Mouse (Mus musculus): Measurements from ENCODE around the gene Baiap2.

Gene Baiap2

DNA sequence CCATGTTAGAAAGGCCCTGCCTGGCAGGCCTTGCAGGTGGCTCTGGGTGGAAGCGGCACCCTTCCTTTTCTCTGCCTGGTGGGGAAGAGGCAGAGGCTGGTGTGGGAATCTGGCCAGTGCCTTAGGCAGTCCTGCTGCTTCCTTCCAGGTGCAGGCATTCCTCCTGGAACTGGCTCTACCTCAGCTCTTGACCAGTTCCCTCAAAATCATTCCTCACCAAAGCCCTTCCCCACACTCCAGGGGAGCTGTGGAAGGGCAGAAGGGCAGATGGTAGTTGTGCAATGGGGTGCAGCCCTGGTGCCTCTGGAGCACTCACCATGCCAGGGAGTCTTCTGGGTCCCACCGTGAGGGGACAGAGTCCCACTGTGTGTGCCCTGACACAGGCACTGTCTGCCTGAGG lies 6.1 kb upstream of the Baiap2 start:
- Histone ChIP-seq H3K36me3 (ENCODE audit: insufficient read depth, low read length) (peaks cover 8% of the 10 kb centered on the region; the same call in 1 of the 2 replicates), H3K9me3 (ENCODE audit: low read length) (no peaks in the 10 kb centered on the region)
- TF ChIP-seq CTCF (conservative IDR thresholded peaks at IDR 0.05; ENCODE audit: low read length), result no peak
- TF ChIP-seq NANOG (IDR thresholded peaks at IDR 0.05; ENCODE audit: borderline replicate concordance, low read length), result no peak
- no peak for TF ChIP-seq POU5F1 (IDR thresholded peaks at IDR 0.05; ENCODE audit: borderline replicate concordance, low read length)

DNA sequence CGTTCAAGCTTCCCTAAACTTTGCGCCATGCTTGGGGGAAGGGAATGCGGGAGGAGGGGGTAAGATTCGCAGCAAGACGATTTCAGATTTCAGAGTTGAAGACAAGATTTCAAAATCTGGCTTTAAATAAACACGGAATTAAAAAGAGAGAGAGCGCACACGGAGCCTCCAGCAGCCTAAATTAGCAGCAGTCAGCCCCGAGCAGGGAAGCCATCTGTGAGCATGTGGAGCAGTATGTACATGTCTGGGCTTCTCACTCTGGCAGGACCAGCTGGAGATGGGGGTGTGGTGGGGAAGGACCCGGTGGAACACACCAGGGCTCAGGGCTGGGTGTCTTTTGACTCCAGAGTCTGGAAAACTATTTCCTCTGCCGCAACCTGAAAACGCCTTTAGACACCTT lies 5.3 kb upstream of the Baiap2 start:
- TF ChIP-seq CTCF (conservative IDR thresholded peaks at IDR 0.05; ENCODE audit: low read length) (no peak), NANOG (IDR thresholded peaks at IDR 0.05; ENCODE audit: borderline replicate concordance, low read length) (no peak), POU5F1 (IDR thresholded peaks at IDR 0.05; ENCODE audit: borderline replicate concordance, low read length) (no peak)
- peak overlapping the region; percentile 71 for H3K4me3 ChIP-seq (replicated peaks; ENCODE audit: low read length)
- H3K27me3 ChIP-seq (ENCODE audit: insufficient read depth, low read length), result peaks cover 10% of the 10 kb centered on the region

More for the DNA sequence above, 6.1 kb upstream of the Baiap2 start:
- peaks cover 100% of the 10 kb centered on the region for H3K4me1 ChIP-seq (replicated peaks; ENCODE audit: low read depth, low read length)
- peak overlapping the region; percentile 71 for H3K4me3 ChIP-seq (replicated peaks; ENCODE audit: low read length)
- H3K27me3 ChIP-seq (ENCODE audit: insufficient read depth, low read length), result peaks cover 10% of the 10 kb centered on the region

DNA sequence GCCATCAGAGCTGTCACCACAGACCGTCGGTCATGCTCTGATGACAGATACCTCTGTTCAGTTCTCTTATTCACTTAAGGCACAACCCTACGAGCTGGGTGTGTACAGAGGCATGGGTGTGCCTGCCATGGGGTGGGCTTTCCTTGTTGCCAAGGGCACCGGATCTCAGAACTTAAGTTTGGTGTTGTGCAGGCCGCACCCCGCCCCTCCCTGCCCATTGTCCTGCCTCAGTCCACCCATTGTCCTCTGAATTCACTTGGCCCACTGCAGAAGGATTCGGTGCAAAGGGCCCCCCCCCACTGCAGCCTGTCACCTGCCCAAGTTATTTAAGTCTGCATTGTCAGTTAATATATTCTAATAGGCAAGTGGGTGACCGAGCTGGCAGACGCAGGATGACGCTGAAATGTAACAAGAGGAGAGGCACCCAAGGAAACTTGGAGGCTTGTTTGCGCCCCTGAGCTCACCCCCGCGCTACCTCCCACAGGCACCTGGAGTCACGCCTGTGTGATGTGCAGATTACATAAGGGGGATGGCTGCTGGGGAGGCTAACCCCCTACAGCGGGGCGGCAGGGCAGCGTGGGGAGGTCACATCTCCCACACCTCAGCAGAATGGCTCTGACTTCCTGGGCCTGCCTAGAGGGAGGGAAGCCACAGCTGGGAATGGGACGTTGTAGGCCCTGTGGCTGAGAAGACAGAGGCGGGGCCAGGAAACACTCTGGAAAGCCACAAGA lies 4.6 kb upstream of the Baiap2 start:
- Histone ChIP-seq H3K36me3 (ENCODE audit: insufficient read depth, low read length) (peaks cover 8% of the 10 kb centered on the region; the same call in 1 of the 2 replicates), H3K4me1 (replicated peaks; ENCODE audit: low read depth, low read length) (peaks cover 92% of the 10 kb centered on the region), H3K27me3 (ENCODE audit: insufficient read depth, low read length) (peaks cover 10% of the 10 kb centered on the region), H3K4me3 (replicated peaks; ENCODE audit: low read length) (peak overlapping the region; percentile 71), H3K9me3 (ENCODE audit: low read length) (no peaks in the 10 kb centered on the region)
- TF ChIP-seq NANOG (IDR thresholded peaks at IDR 0.05; ENCODE audit: borderline replicate concordance, low read length), result no peak
- no peak for TF ChIP-seq POU5F1 (IDR thresholded peaks at IDR 0.05; ENCODE audit: borderline replicate concordance, low read length)
- TF ChIP-seq CTCF (conservative IDR thresholded peaks at IDR 0.05; ENCODE audit: low read length), result no peak

More for the DNA sequence above, 5.3 kb upstream of the Baiap2 start:
- Histone ChIP-seq H3K36me3 (ENCODE audit: insufficient read depth, low read length) (peaks cover 8% of the 10 kb centered on the region; the same call in 1 of the 2 replicates), H3K4me1 (replicated peaks; ENCODE audit: low read depth, low read length) (peaks cover 99% of the 10 kb centered on the region), H3K9me3 (ENCODE audit: low read length) (no peaks in the 10 kb centered on the region)

DNA sequence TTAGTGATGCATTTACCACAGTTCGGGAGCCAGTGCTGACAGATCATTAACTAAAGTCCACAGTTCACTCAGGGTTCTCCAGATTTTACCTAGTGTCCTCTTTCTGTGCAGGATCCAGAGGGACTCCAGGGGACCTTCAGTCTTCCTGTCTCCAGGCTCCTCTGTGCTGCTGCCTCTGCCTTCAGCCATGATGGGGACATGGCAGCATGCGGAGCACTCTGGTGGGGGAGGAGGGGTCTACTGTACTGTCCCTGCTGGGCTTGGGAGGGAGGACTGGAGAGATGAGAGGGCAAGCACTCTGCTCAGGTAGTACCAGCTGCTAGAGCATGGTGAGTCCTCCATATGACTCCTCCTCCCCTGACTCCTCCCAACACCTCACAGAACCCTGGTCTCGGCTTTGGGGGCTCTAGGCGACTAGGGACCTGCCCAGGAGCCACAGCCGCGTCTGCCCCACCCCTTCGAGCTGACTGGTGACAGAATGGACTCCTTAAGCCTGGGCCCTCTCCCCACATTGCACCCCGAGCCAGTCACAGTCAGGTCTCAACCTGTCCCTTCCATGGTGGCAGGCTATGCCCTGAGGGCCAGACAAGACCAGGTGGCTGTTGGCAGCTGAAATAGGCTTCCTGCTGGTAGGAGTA lies 3.4 kb upstream of the Baiap2 start:
- peak overlapping the region; percentile 71 for H3K4me3 ChIP-seq (replicated peaks; ENCODE audit: low read length)
- H3K4me1 ChIP-seq (replicated peaks; ENCODE audit: low read depth, low read length), result peaks cover 87% of the 10 kb centered on the region

DNA sequence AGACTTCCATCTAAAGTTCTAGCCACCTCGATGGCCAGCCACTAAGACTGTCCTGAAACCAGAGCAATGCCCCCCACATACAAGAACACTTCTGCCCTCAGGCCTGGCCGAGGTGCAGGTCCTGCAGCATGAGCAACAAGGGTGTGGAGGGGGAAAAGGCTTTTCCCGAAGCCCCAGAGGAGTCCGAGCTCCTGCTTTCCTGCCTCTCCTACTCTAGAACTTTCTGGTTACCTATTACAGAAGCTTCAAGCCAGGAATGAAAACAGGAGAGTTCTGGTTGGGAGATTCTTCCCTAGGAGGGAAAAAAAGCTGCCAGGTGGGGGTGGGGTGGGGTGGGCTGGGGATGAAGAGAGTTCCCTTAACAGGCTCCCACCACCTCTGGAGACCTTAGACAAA lies 2.9 kb upstream of the Baiap2 start:
- TF ChIP-seq NANOG (IDR thresholded peaks at IDR 0.05; ENCODE audit: borderline replicate concordance, low read length) (no peak), POU5F1 (IDR thresholded peaks at IDR 0.05; ENCODE audit: borderline replicate concordance, low read length) (no peak), CTCF (conservative IDR thresholded peaks at IDR 0.05; ENCODE audit: low read length) (no peak)
- Histone ChIP-seq H3K36me3 (ENCODE audit: insufficient read depth, low read length) (peaks cover 2% of the 10 kb centered on the region; the same call in 1 of the 2 replicates), H3K9me3 (ENCODE audit: low read length) (no peaks in the 10 kb centered on the region)

More for the DNA sequence above, 3.4 kb upstream of the Baiap2 start:
- Histone ChIP-seq H3K36me3 (ENCODE audit: insufficient read depth, low read length) (peaks cover 7% of the 10 kb centered on the region; the same call in 1 of the 2 replicates), H3K9me3 (ENCODE audit: low read length) (no peaks in the 10 kb centered on the region), H3K27me3 (ENCODE audit: insufficient read depth, low read length) (peaks cover 23% of the 10 kb centered on the region)
- TF ChIP-seq NANOG (IDR thresholded peaks at IDR 0.05; ENCODE audit: borderline replicate concordance, low read length), result no peak
- TF ChIP-seq CTCF (conservative IDR thresholded peaks at IDR 0.05; ENCODE audit: low read length), result no peak
- no peak for TF ChIP-seq POU5F1 (IDR thresholded peaks at IDR 0.05; ENCODE audit: borderline replicate concordance, low read length)

DNA sequence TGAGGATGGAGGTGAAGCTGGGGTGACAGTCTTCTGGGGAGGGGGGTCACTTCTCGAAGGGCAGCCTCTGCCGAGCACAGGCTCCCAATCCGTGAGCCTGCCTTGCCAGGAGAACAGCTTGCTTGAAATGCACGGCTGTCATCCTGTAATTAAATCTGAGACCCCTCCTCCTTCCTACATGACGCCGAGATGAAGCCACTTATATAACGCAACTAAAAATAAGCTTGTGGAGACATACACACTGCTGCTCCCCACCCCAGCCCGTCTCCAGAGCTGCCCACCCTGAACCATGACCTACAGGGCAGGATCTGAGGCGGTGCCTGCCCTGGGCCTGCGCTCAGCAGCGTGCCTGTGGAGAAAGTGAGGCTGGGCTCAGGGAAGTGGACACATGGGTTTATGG lies 2.4 kb upstream of the Baiap2 start:
- no peaks in the 10 kb centered on the region for H3K9me3 ChIP-seq (ENCODE audit: low read length)
- H3K27me3 ChIP-seq (ENCODE audit: insufficient read depth, low read length), result peaks cover 32% of the 10 kb centered on the region
- TF ChIP-seq POU5F1 (IDR thresholded peaks at IDR 0.05; ENCODE audit: borderline replicate concordance, low read length), result no peak
- no peak for TF ChIP-seq CTCF (conservative IDR thresholded peaks at IDR 0.05; ENCODE audit: low read length)
- TF ChIP-seq NANOG (IDR thresholded peaks at IDR 0.05; ENCODE audit: borderline replicate concordance, low read length), result no peak
- no peaks in the 10 kb centered on the region for H3K36me3 ChIP-seq (ENCODE audit: insufficient read depth, low read length)
- peaks cover 85% of the 10 kb centered on the region for H3K4me1 ChIP-seq (replicated peaks; ENCODE audit: low read depth, low read length)
- 0 out of 2 replicates have a peak overlapping the region, but pooled peaks have one; percentile 20 for H3K4me3 ChIP-seq (replicated peaks; ENCODE audit: low read length)

More for the DNA sequence above, 2.9 kb upstream of the Baiap2 start:
- Histone ChIP-seq H3K4me3 (replicated peaks; ENCODE audit: low read length) (peak overlapping the region; percentile 71), H3K4me1 (replicated peaks; ENCODE audit: low read depth, low read length) (peaks cover 85% of the 10 kb centered on the region), H3K27me3 (ENCODE audit: insufficient read depth, low read length) (peaks cover 28% of the 10 kb centered on the region)

DNA sequence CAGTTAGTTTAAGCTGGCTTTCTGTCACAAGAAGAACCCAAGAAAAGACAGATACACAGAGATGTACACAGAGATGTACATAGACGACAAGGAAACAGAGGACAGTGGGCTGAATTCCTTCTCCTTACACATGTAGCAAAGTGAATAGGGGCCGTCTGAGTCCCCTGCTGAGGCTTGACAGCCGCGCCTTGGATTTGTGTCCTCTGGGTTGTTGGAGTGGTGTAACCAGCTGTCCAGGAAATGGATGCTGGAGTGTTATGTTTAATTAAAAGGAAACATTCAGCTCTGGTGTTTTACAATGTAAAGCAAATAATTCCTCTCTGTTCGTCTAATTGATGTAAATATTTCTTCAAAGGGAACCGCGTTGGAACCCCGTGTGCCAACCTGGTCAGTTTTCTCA lies 769 bp upstream of the Baiap2 start:
- Histone ChIP-seq H3K27me3 (ENCODE audit: insufficient read depth, low read length) (peaks cover 39% of the 10 kb centered on the region), H3K4me3 (replicated peaks; ENCODE audit: low read length) (peak overlapping the region; percentile 88), H3K9me3 (ENCODE audit: low read length) (no peaks in the 10 kb centered on the region), H3K4me1 (replicated peaks; ENCODE audit: low read depth, low read length) (peaks cover 81% of the 10 kb centered on the region), H3K36me3 (ENCODE audit: insufficient read depth, low read length) (peaks cover 6% of the 10 kb centered on the region; the same call in 1 of the 2 replicates)
- TF ChIP-seq NANOG (IDR thresholded peaks at IDR 0.05; ENCODE audit: borderline replicate concordance, low read length) (no peak), CTCF (conservative IDR thresholded peaks at IDR 0.05; ENCODE audit: low read length) (no peak)

DNA sequence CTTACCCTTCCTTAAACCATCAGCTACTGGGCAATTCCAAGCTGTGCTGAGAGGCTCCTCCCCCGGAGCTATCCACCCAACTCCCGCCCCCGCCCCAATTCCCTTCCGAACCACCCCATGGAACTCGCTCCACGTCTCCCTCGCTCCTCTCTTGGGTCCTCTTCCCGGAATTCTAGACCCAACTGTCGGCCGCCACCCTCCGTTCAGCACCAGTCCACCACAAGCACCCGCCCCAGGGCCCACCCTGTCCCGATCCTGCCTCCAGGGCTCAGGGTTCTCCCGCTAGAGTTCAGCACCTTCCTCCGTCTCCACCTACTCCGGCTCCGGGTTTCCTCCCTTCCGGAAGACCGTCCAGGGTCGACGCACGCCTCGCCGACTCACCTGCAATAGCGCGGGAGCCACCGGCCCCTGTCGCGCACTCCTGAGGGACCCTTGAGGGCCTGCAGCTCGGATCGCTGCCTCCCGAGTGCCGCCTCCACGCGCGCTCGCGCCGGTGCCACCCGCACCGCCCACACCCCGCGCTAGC lies 299 bp upstream of the Baiap2 start:
- peaks cover 6% of the 10 kb centered on the region; the same call in 1 of the 2 replicates for H3K36me3 ChIP-seq (ENCODE audit: insufficient read depth, low read length)
- H3K4me1 ChIP-seq (replicated peaks; ENCODE audit: low read depth, low read length), result peaks cover 80% of the 10 kb centered on the region
- peak overlapping the region; percentile 88 for H3K4me3 ChIP-seq (replicated peaks; ENCODE audit: low read length)
- no peak for TF ChIP-seq NANOG (IDR thresholded peaks at IDR 0.05; ENCODE audit: borderline replicate concordance, low read length)
- H3K27me3 ChIP-seq (ENCODE audit: insufficient read depth, low read length), result peaks cover 39% of the 10 kb centered on the region
- no peaks in the 10 kb centered on the region for H3K9me3 ChIP-seq (ENCODE audit: low read length)

Data from E14TG2a.4 (cell line).